Mouse (Mus musculus) Patski (cell line): Measurements from ENCODE around the gene Ptch2. TPM values are rescaled to one million over a fixed set of nuclear protein-coding genes. Genes with fewer than 3 reads are reported as not detected.

Source experiments
- ATAC-seq: fragments of 100-300 bp; one replicate; pipeline ENCODE4 v1.8.0; 2021
- CTCF ChIA-PET: fragments of 350-600 bp; sonication (Branson Sonifier 250); formaldehyde crosslinking; loops from one replicate; lab custom pipeline; 2022; ENCODE audit warnings: inconsistent platforms; lab: Charles Lee
- POLR2A ChIA-PET: fragments of 350-600 bp; sonication (Branson Sonifier 250); formaldehyde crosslinking; loops from one replicate; lab custom pipeline; 2022; ENCODE audit warnings: antibody characterized with exemption, inconsistent platforms; lab: Charles Lee
- DNase-seq: peaks from one replicate; pipeline ENCODE4 v3.0.0-alpha.2; 2011; ENCODE audit warnings: low read depth, low spot score
- H3K27me3 ChIP-seq: fragments of 371-371 bp; one replicate; pipeline ENCODE4 v1.5.1; 2021
- CTCF ChIP-seq: fragments of 100-300 bp; IDR thresholded peaks from one replicate; pipeline ENCODE4 v1.5.1; 2021
- in situ Hi-C: fragments of 300-500 bp; cut with MboI; formaldehyde crosslinking; loops from 3 replicates; pipeline ENCODE4 v1.11.1; 2018; ENCODE audit warnings: low pct_unique_long_range_greater_than_20kb, mixed read lengths
- polyA plus RNA-seq: library from polyadenylated mRNA; unstranded; gene quantifications from one replicate; pipeline ENCODE4 v1.2.3, GENCODE M21; 2021

Gene Ptch2
- 0.23 TPM for polyA plus RNA-seq

DNA sequence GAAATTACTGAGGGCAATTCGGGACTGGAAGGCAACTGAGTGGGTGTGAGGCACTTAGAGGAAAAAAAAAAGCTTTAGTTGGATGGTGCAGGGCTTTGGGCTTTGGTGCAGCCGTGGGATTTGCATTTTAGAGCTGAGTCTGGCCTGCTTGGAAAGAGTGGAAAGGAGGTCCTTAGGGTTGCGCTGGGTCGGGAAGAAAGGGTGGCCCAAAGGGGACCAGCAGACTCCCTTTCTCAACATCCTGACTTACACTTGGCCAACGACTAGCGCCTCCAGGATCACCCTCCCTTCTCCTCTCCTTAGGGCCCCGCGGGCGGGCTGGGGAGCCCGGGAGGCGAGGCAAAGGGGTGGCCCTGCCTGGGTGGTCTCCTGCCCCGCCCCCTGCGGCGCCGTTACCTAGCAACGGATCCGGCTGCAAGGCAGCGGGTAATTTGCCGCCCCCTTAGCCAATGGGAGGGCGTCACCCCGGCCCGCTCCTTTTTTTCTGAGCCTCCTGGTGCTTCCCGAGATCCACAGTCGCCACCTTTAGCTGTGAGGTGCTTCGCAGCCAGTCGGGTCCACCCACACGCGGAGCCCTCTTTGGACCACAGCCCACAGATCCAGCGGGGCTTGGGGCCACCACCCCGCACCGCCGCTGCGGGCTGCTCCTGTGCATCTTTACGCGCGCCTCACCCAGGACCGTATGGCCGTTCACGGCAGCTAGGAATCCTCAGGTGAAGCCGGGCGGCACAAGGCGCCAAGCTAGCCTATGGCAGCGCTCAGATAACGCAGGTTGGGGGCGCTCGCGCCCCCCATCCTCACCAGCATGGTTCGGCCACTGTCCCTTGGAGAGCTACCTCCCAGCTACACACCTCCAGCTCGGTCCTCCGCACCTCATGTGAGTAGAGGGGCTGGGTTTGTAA lies at the start of gene Ptch2:
Ptch2 (plus strand) TSS at position 525 of the 902 bp plus-strand sequence.
- ChIA-PET POLR2A (no interaction called here), CTCF (no interaction called here)
- DNase-seq (no peak), ATAC-seq (peak; percentile 31)
- no peak for TF ChIP-seq CTCF
- in situ Hi-C loops, result no loop called here
- H3K27me3 ChIP-seq, result no peaks in the 10 kb centered on the region

DNA sequence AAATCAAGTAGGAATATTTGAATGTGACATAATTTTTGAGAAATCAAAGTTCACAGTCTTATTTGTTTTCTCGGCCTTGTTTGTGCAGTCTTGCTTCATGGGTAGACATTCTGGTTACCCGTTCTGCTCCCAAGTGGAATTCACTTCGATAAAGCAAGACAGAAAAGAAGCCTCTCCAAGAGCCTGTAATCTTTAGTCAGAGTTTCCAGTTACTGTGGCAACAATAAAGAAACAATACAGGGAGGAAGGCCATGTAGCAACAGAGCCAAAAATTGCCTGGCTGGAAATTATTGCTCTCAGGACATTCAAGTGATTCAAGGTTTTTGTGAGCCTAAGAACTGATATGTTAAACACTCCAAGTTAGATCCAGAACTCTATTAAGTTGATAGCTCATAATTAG lies 47.0 kb upstream of the Ptch2 start:
- TF ChIP-seq CTCF, result no peak
- ChIA-PET CTCF (no interaction called here), POLR2A (no interaction called here)
- in situ Hi-C loops, result no loop called here
- H3K27me3 ChIP-seq, result no peaks in the 10 kb centered on the region
- no peak for DNase-seq
- no peak for ATAC-seq

DNA sequence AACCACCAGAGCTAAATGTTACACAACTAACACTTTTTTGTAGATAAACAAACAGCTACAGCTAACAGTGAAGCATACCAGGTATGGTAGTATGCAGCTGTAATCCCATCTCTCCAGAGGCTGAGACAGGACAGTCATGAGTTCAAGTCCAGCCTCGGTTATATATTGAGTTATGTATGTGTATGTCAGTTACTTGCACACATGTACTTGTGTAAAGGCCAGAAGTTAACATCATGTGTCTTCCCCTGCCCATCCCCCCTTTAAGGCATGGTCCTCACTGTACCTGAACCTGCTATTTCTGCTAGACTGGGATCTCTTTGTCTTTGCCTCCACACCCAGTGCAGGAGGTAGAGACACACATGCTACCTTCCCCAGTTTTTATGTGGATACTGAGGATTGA lies 46.4 kb upstream of the Ptch2 start:
- TF ChIP-seq CTCF, result no peak
- DNase-seq (no peak), ATAC-seq (no peak)
- in situ Hi-C loops, result no loop called here
- ChIA-PET CTCF (no interaction called here), POLR2A (no interaction called here)
- no peaks in the 10 kb centered on the region for H3K27me3 ChIP-seq

DNA sequence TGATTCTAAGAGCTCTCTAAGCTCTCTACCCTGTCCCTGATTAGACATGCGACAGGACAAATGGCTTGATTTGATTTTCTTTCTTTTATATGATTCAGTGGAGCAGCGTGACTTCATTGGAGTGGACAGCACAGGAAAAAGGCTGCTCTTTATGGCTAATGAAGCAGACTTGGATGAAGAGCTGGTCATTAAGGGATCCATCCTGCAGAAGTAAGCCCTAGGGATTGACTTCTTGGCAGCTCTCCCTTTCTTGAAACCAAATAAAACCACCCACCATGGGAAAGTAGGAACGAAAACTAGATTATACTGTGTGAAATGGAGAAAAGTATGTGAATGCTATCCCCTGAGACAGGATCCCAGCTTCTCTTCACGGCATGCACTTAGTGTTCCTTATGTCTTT lies 43.2 kb upstream of the Ptch2 start:
- no peaks in the 10 kb centered on the region for H3K27me3 ChIP-seq
- in situ Hi-C loops, result no loop called here
- no peak for TF ChIP-seq CTCF
- ATAC-seq (no peak), DNase-seq (peak; percentile 38)
- ChIA-PET CTCF (interaction anchor here (1.6 kb wide), 1 partner anchor 16 kb away, joined by 5 read pairs; no protein-coding TSS in a partner anchor), POLR2A (no interaction called here)

DNA sequence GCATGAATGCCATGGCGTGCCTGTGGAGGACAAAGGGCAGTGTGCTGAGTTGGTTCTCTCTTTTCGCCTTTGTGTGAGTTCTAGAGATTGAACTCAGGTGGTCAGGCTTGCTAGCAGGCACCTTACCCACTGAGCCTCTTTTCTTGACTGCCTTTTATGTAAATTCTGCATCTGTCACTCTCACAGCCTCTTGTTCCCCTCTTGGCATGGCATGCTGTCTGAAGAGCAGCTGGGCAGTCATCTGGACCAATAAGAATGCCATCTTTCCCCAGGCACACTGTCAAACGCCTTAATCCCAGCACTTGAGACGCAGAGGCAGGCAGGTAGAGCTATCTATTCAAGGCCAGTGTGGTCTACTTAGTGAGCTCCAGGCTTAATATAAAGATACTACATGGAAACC lies 41.9 kb upstream of the Ptch2 start:
- no peaks in the 10 kb centered on the region for H3K27me3 ChIP-seq
- TF ChIP-seq CTCF, result no peak
- DNase-seq (no peak), ATAC-seq (no peak)
- ChIA-PET CTCF (interaction anchor here (1.2 kb wide), 1 partner anchor 8 kb away, joined by 3 read pairs; no protein-coding TSS in a partner anchor), POLR2A (no interaction called here)
- in situ Hi-C loops, result no loop called here

DNA sequence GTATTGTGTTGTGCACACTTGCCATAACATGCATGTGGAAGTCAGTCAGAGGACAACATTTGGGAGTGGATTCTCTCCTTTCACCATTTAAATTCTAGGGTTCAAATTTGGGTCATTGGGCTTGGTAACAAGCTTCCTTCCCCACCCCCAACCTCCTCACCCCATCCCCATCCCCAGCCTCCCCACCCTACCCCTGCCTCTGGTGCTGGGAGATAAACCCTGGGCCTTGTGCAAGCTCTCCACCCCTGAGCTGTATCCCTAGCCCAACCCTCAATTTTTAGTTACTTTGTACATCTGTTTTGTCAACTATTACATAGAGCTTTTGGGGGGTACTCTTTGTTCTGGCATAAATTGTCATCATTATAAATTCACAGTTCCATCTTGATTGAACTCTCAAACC lies 39.8 kb upstream of the Ptch2 start:
- POLR2A ChIA-PET, result no interaction called here
- no peak for ATAC-seq
- in situ Hi-C loops, result no loop called here

DNA sequence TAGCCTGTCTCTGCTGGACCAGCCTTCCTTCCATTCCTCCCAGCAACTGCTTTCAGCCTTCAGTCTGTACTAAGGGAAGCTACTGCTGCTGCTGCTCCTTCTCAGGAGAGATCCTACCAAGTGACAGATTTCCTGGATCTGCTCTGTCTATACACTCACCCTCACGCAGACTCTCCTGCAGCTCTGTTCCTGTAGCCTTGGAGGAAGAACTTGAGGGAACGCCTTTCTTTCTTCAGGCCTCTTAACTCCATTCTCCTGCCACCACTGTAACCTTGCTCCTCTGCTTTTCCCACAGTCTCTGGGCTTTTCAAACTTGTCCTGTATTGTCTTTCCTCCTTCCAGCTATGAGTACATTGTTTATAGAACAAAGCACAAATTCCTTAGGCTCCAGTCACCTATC lies 39.4 kb upstream of the Ptch2 start:
- DNase-seq (no peak), ATAC-seq (no peak)
- TF ChIP-seq CTCF, result no peak
- no peaks in the 10 kb centered on the region for H3K27me3 ChIP-seq
- in situ Hi-C loops, result no loop called here
- CTCF ChIA-PET, result interaction anchor here (1.4 kb wide), 1 partner anchor 65 kb away, joined by 4 read pairs; no protein-coding TSS in a partner anchor
- POLR2A ChIA-PET, result no interaction called here

More for the DNA sequence above, 39.8 kb upstream of the Ptch2 start:
- CTCF ChIA-PET, result interaction anchor here (1.4 kb wide), 1 partner anchor 65 kb away, joined by 4 read pairs; no protein-coding TSS in a partner anchor
- DNase-seq, result no peak
- H3K27me3 ChIP-seq, result no peaks in the 10 kb centered on the region
- no peak for TF ChIP-seq CTCF

DNA sequence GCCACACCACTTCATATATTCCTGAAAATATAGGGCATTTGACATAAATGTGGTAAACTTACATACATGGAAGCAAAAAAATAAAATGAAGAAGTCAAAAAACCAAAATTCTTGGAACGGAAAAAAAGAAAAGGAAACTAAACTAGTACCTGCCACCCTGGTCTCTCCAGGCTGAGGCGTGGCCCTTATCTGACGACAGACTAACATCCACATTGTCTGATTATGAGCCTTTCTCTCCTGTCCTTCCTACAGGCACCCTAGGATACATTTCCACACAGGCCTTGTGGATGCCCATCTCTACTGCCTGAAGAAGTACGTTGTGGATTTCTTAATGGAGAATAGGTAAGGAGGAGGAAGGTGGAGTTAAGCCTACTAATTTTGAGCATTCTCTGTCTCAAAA lies 37.4 kb upstream of the Ptch2 start:
- ChIA-PET CTCF (no interaction called here), POLR2A (no interaction called here)
- no peak for DNase-seq
- in situ Hi-C loops, result no loop called here
- ATAC-seq, result no peak
- no peaks in the 10 kb centered on the region for H3K27me3 ChIP-seq
- no peak for TF ChIP-seq CTCF

DNA sequence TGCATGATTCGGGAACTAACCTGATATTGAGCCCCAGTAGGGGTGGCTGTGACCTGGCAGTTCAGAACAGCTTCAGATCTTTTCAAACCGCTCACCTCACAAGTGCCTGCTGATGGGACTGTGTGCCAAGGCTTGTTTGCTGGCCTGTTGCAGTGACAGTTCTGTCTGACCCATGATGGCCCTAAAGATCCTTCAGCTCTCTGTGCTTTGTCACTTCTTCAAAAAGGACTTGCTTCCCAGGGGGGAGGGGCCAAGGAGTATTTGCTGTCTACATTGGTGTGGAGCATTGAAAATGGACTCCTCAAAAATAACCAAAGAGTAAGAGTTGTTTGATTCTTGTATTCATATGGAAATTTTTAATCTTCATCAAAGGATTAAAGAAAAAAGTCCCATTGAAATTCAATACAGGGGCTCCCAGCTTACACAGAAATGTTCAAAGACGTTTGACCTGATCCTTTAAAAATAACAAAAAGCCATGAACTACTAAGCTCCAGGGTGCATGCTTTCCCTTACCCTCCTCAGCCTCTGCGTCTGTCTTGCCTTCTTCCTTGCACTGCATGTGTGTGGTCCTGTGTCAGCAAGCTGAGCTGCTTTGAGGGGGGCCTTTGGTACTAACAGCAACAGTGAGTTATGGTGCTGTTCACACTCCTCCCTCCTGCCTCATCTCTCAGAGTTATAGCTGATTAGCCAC lies 33.0 kb upstream of the Ptch2 start:
- in situ Hi-C loops, result no loop called here
- no peaks in the 10 kb centered on the region for H3K27me3 ChIP-seq
- ATAC-seq (no peak), DNase-seq (no peak)
- ChIA-PET POLR2A (interaction anchor here (0.5 kb wide), 1 partner anchor 154 kb away, joined by 3 read pairs; no protein-coding TSS in a partner anchor), CTCF (no interaction called here)
- TF ChIP-seq CTCF, result no peak

DNA sequence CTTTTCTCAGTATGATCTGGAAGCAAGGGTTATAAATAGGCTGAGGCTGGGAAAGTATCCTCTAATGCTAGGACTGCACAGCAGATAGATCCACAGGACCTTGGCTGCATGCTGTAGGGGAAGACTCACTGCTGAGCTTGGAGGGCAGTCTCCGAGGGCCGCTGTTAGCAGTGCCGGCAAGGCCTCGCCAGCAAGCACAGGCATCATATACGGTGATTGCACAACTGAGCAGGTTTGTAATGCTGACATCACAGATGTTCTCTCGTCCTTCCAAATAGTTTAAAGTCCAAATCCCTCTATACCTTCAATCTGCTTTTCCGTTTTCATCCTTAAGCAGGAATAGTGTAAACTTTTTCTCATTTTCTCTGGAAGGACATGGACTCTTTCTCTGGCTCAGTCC lies 27.8 kb upstream of the Ptch2 start:
- TF ChIP-seq CTCF, result no peak
- ATAC-seq (no peak), DNase-seq (no peak)
- in situ Hi-C loops, result no loop called here
- POLR2A ChIA-PET, result no interaction called here
- CTCF ChIA-PET, result no interaction called here
- no peaks in the 10 kb centered on the region for H3K27me3 ChIP-seq

DNA sequence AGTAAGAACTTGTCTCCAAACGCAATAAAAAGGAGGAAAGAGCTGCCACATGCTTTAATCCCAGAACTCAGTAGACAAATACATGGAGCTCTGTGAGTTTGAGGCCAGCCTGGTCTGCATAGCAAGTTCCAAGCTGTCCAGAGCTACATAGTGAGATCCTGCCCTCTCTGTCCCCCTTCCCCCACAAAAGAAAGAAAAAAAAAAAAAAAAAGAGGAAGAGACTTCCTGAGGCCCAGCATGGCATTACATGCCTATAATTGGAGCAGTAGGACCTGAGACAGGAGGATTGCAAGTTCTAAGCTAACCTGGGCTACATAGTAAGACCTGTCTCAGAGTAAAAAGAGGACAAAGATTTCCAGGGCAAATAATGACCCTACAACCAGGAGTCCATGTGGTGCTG lies 26.2 kb upstream of the Ptch2 start:
- POLR2A ChIA-PET, result interaction anchor here (0.7 kb wide), 1 partner anchor 50 kb away, joined by 4 read pairs; no protein-coding TSS in a partner anchor

More for the DNA sequence above, 26.2 kb upstream of the Ptch2 start:
- no peak for ATAC-seq
- DNase-seq, result no peak
- no peak for TF ChIP-seq CTCF
- no peaks in the 10 kb centered on the region for H3K27me3 ChIP-seq
- in situ Hi-C loops, result no loop called here
- CTCF ChIA-PET, result interaction anchor here (1.0 kb wide), 1 partner anchor 12 kb away, joined by 3 read pairs; no protein-coding TSS in a partner anchor
